Mouse (Mus musculus): Measurements from ENCODE around the gene Olfr469. TPM values are rescaled to one million over a fixed set of nuclear protein-coding genes. Genes with fewer than 3 reads are reported as not detected.

The Olfr469 gene
- polyA plus RNA-seq, 1 experiment from 2014 or later = not detected

Other genes with a start within 250 kb of the Olfr469 start
- gene Ppfibp2, start 230.3 kb downstream of the Olfr469 start, polyA plus RNA-seq (2016; fragmentation: Nextera tagmentation; extraction: Ambion mirVana) = 21.5 and 24.0 TPM in 2 replicates
- not detected in 2 replicates for gene 5330417H12Rik, start 200.4 kb downstream of the Olfr469 start, polyA plus RNA-seq (2016; fragmentation: Nextera tagmentation; extraction: Ambion mirVana)
- 0.64 and 0.72 TPM in 2 replicates for gene Cyb5r2, start 67.5 kb downstream of the Olfr469 start, polyA plus RNA-seq (2016; fragmentation: Nextera tagmentation; extraction: Ambion mirVana)
- not detected in 2 replicates for gene Ovch2, start 24.3 kb downstream of the Olfr469 start, polyA plus RNA-seq (2016; fragmentation: Nextera tagmentation; extraction: Ambion mirVana)
- not detected in 2 replicates for gene Olfr467, start 13.3 kb downstream of the Olfr469 start, polyA plus RNA-seq (2016; fragmentation: Nextera tagmentation; extraction: Ambion mirVana)
- gene Olfr470, start 21.9 kb upstream of the Olfr469 start, polyA plus RNA-seq (2016; fragmentation: Nextera tagmentation; extraction: Ambion mirVana) = not detected in 2 replicates
- gene Olfr472, start 72.4 kb upstream of the Olfr469 start, polyA plus RNA-seq (2016; fragmentation: Nextera tagmentation; extraction: Ambion mirVana) = not detected in 2 replicates
- not detected in 2 replicates for gene Olfr473, start 104.9 kb upstream of the Olfr469 start, polyA plus RNA-seq (2016; fragmentation: Nextera tagmentation; extraction: Ambion mirVana)
- gene Olfr474, start 129.1 kb upstream of the Olfr469 start, polyA plus RNA-seq (2016; fragmentation: Nextera tagmentation; extraction: Ambion mirVana) = not detected in 2 replicates
- gene Olfr476, start 139.3 kb upstream of the Olfr469 start, polyA plus RNA-seq (2016; fragmentation: Nextera tagmentation; extraction: Ambion mirVana) = not detected in 2 replicates
- gene Olfr477, start 161.2 kb upstream of the Olfr469 start, polyA plus RNA-seq (2016; fragmentation: Nextera tagmentation; extraction: Ambion mirVana) = not detected in 2 replicates
- gene Olfr478, start 208.4 kb upstream of the Olfr469 start, polyA plus RNA-seq (2016; fragmentation: Nextera tagmentation; extraction: Ambion mirVana) = not detected in 2 replicates
- gene Olfr479, start 225.2 kb upstream of the Olfr469 start, polyA plus RNA-seq (2016; fragmentation: Nextera tagmentation; extraction: Ambion mirVana) = not detected in 2 replicates
- gene Olfr480, start 241.8 kb upstream of the Olfr469 start, polyA plus RNA-seq (2016; fragmentation: Nextera tagmentation; extraction: Ambion mirVana) = not detected in 2 replicates

All from embryonic facial prominence, embryonic 10.5 days (tissue).